Comparison of ENCODE assay signal across 8 mouse cellular contexts in the genomic region with DNA sequence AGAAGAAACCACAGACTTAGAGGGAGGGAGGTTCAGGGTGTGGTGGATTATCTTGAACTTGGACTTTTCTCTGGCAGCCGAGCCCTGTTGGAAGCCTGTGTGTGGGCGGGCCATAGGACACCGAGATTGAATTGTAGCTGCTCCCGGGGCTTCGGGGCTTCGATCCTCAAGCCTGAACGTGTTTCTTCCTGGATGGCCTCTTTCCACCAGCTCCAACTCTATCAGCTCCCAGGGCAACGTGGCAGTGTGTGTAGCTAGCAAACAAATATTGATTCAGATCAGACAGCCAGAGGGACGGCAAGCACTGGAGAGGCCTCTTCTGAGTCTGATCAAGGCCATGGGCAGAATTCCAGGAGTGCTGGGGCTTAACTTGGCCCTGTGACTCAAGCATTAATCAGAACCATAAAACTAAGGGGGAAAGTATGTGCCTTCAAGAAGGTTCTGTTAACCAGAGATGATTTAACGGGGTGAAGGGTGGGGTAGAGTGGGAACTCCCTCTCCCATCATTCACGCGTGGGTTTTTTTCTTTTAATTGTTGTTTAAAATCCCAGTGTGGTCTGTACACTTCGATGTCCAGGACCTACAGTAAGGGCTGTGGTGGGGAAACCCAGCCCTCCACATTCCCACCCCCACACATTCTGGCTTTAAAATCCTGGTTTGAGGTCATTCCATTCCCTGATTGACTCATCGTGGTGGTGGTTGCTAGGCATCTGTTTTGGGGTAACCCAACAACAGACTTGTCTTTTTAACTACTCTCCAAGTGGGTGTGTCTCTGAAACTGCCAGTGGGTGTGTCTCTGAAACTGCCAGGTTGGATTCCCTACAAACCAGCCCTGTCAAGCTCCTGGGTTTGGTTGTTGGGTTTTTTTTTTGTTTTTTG. TPM values are rescaled to one million over a fixed set of nuclear protein-coding genes. Genes with fewer than 3 reads are reported as not detected.
A peak's percentile ranks its signal among the peaks of the same experiment; 100 is the strongest.
DNase-seq lines count a peak whose midpoint lies in the region; ATAC-seq and TF ChIP-seq lines count a peak whose summit lies in the region.

No protein-coding gene starts in this region.

- 21% methylated on average over 14 of the region's 14 CpGs for WGBS in lung, embryonic 14.5 days

- peak overlapping the region; percentile 43 for H3K4me2 ChIP-seq in lung, embryonic 14.5 days

- peak overlapping the region; percentile 64 for H3K27ac ChIP-seq in lung, embryonic 14.5 days (ENCODE audit: low read depth)
- H3K27ac ChIP-seq in testis, adult 2 months (ENCODE audit: control insufficient read depth, insufficient read depth, low read depth, low read length) = peak overlapping the region; percentile 79

- peaks cover 50% of the 10 kb centered on the region for H3K4me1 ChIP-seq in lung, embryonic 14.5 days (ENCODE audit: insufficient read depth)
- peaks cover 32% of the 10 kb centered on the region for H3K4me1 ChIP-seq in testis, adult 2 months (ENCODE audit: control insufficient read depth, insufficient read depth, low read length)

- H3K36me3 ChIP-seq in lung, embryonic 14.5 days (ENCODE audit: insufficient read depth) = peaks cover 8% of the 10 kb centered on the region; the same call in 1 of the 2 replicates
- H3K36me3 ChIP-seq in testis, adult 2 months (ENCODE audit: control insufficient read depth, insufficient read depth, low read length) = no peaks in the 10 kb centered on the region

- no peaks in the 10 kb centered on the region for H3K9me3 ChIP-seq in lung, embryonic 14.5 days (ENCODE audit: low read depth, low read length)

- peak; percentile 93 for DNase-seq in adrenal gland, adult 2 months
- peak; percentile 97 for DNase-seq in heart, adult 11 months
- DNase-seq in kidney, adult 18-20 months = peak; percentile 57
- DNase-seq in lung, embryonic 14.5 days = peak; percentile 88
- DNase-seq in frontal cortex, postnatal 14 days (ENCODE audit: low spot score in 2 of 2) = no peak
- no peak for DNase-seq in layer of hippocampus, adult 11-12 months (ENCODE audit: low spot score)

- ATAC-seq in CD4-positive, CD25-positive, alpha-beta regulatory T cell, adult 4 months = peak; percentile 9
- ATAC-seq in lung, embryonic 14.5 days (ENCODE audit: insufficient read depth) = no peak

- no peak overlapping the region for H3K4me3 ChIP-seq in lung, embryonic 14.5 days (ENCODE audit: low read depth, low read length)
- H3K4me3 ChIP-seq in testis, adult 2 months (ENCODE audit: control insufficient read depth, low read depth, low read length) = no peak overlapping the region

- no peak overlapping the region for H3K9ac ChIP-seq in lung, embryonic 14.5 days

- H3K27me3 ChIP-seq in lung, embryonic 14.5 days (ENCODE audit: insufficient read depth, low read length) = no peaks in the 10 kb centered on the region
- no peaks in the 10 kb centered on the region for H3K27me3 ChIP-seq in testis, adult 2 months (ENCODE audit: control insufficient read depth, insufficient read depth, low read length)

- no peak for TF ChIP-seq POLR2A in testis, adult 2 months (IDR thresholded peaks at IDR 0.05; ENCODE audit: control insufficient read depth, low read depth, low read length)

- no peak for TF ChIP-seq CTCF in lung, embryonic 14.5 days (IDR thresholded peaks at IDR 0.05; ENCODE audit: low read depth)
- no peak for TF ChIP-seq CTCF in testis, adult 2 months (IDR thresholded peaks at IDR 0.05; ENCODE audit: control insufficient read depth, insufficient read depth, insufficient replicate concordance, low read depth, low read length)

RNA-seq across cellular contexts. Expression of a gene that starts 4.6 kb away (rescaled TPM):
- 100 to 1,000 TPM in 1 of 2 experiments, 10 to 100 TPM in 1; 95.7 to 127 TPM for polyA plus RNA-seq in CD4-positive, CD25-positive, alpha-beta regulatory T cell, adult 4 months (2017; shearing (Covaris generic))
- total RNA-seq in adrenal gland, adult 2 months (2021) = 100 to 1,000 TPM; 349 to 528 TPM
- polyA plus RNA-seq in adrenal gland, adult 2 months (2012; rRNA removed) = 194 and 230 TPM in 2 replicates
- polyA plus RNA-seq in lung, embryonic 14.5 days (2014; fragmentation: Nextera tagmentation; extraction: Ambion mirVana) = 474 and 484 TPM in 2 replicates
- polyA plus RNA-seq in testis, adult 2 months (2012; rRNA removed) = 73.6 and 96.8 TPM in 2 replicates

Comparison
In these comparisons a context has a peak if more than half of its experiments do, and no peak if none do; other contexts are left out.
1. DNase-seq: peak in adrenal gland, adult 2 months (single experiment), heart, adult 11 months (single experiment), kidney, adult 18-20 months (single experiment) and lung, embryonic 14.5 days (single experiment); none in frontal cortex, postnatal 14 days (0 of 2) and layer of hippocampus, adult 11-12 months (single experiment).